Comparison of ENCODE assay signal across 26 mouse cellular contexts in genomic region chr1:154178541-154179155, GRCm38 (mm10). TPM values are rescaled to one million over a fixed set of nuclear protein-coding genes. Genes with fewer than 3 reads are reported as not detected.
DNase-seq lines count a peak whose midpoint lies in the region; ATAC-seq and TF ChIP-seq lines count a peak whose summit lies in the region.
"Had no signal": no experiment of that assay in that cellular context is flagged by ENCODE, and none has a peak within 500 bp of the region (broad histone marks: within the 10 kb centered on the region; RNA-seq: fewer than 3 reads in every experiment).

No protein-coding gene starts in this region.

- H3K27me3 ChIP-seq in midbrain, postnatal 0 days (ENCODE audit: insufficient read depth, low read length): no peaks in the 10 kb centered on the region
- 0 out of 2 replicates have a peak, but pooled peaks cover 4% of the 10 kb centered on the region for H3K27me3 ChIP-seq in midbrain, embryonic 13.5 days
- no peaks in the 10 kb centered on the region for H3K27me3 ChIP-seq in intestine, embryonic 15.5 days (replicated peaks)
- H3K27me3 ChIP-seq in liver, embryonic 12.5 days (replicated peaks): no peaks in the 10 kb centered on the region
- H3K27me3 ChIP-seq: embryonic facial prominence, embryonic 13.5 days; forebrain, embryonic 13.5 days; hindbrain, embryonic 12.5 days had no signal

- H3K9me3 ChIP-seq in midbrain, postnatal 0 days (ENCODE audit: low read length): no peaks in the 10 kb centered on the region
- no peaks in the 10 kb centered on the region for H3K9me3 ChIP-seq in midbrain, embryonic 13.5 days
- H3K9me3 ChIP-seq in intestine, embryonic 15.5 days: no peaks in the 10 kb centered on the region
- H3K9me3 ChIP-seq in liver, embryonic 12.5 days (replicated peaks): no peaks in the 10 kb centered on the region
- H3K9me3 ChIP-seq: embryonic facial prominence, embryonic 13.5 days; forebrain, embryonic 13.5 days; G1E; heart, embryonic 10.5 days; hindbrain, embryonic 12.5 days had no signal

- no peaks in the 10 kb centered on the region for H3K36me3 ChIP-seq in midbrain, postnatal 0 days (ENCODE audit: insufficient read depth, low read length)
- H3K36me3 ChIP-seq in midbrain, embryonic 13.5 days: no peaks in the 10 kb centered on the region
- H3K36me3 ChIP-seq in intestine, embryonic 15.5 days: no peaks in the 10 kb centered on the region
- H3K36me3 ChIP-seq in liver, embryonic 12.5 days: no peaks in the 10 kb centered on the region
- H3K36me3 ChIP-seq: embryonic facial prominence, embryonic 13.5 days; G1E; heart, embryonic 10.5 days; hindbrain, embryonic 12.5 days had no signal

- no peak for ATAC-seq in midbrain, postnatal 0 days (ENCODE audit: low FRiP score)
- ATAC-seq in midbrain, embryonic 13.5 days: no peak
- no peak for ATAC-seq in intestine, embryonic 15.5 days
- no peak for ATAC-seq in liver, embryonic 12.5 days
- ATAC-seq: activated CD4-positive, CD25-positive, alpha-beta regulatory T cell, adult 4 months; CD4-positive, CD25-positive, alpha-beta regulatory T cell, adult 4 months; forebrain, embryonic 13.5 days; hindbrain, embryonic 16.5 days; inflammation-experienced regulatory T-cells, adult 6 months had no signal

- no peak for TF ChIP-seq CTCF in midbrain, postnatal 0 days (IDR thresholded peaks at IDR 0.05)

- DNase-seq in adrenal gland, adult (ENCODE audit: inconsistent age in 2 of 2, low spot score in 1 of 2): peak; percentile 77 to 92
- no peak for DNase-seq in adrenal gland, postnatal 4 days (ENCODE audit: low spot score in 2 of 2)
- no peak for DNase-seq in midbrain, postnatal 0 days (ENCODE audit: low spot score)
- DNase-seq in adrenal gland, postnatal 10 days: peak; percentile 49
- DNase-seq: B cell, adult 2 months; cerebellum, adult 11-12 months; cerebellum, adult 9-10 months; cerebellum, postnatal 25 days; gastrocnemius, adult 2 months; gastrocnemius, postnatal 25 days; heart, postnatal 10 days; heart, postnatal 4 days had no signal

- no peak overlapping the region for H3K27ac ChIP-seq in midbrain, postnatal 0 days (ENCODE audit: low read depth, low read length)
- H3K27ac ChIP-seq in midbrain, embryonic 13.5 days: no peak overlapping the region
- no peak overlapping the region for H3K27ac ChIP-seq in intestine, embryonic 15.5 days
- no peak overlapping the region for H3K27ac ChIP-seq in liver, embryonic 12.5 days
- H3K27ac ChIP-seq: embryonic facial prominence, embryonic 13.5 days; forebrain, embryonic 13.5 days; gastrocnemius, adult 2 months; heart, embryonic 10.5 days; hindbrain, embryonic 12.5 days had no signal

- H3K4me1 ChIP-seq in midbrain, postnatal 0 days (ENCODE audit: insufficient read depth, low read length): no peaks in the 10 kb centered on the region
- H3K4me1 ChIP-seq in midbrain, embryonic 13.5 days (replicated peaks): no peaks in the 10 kb centered on the region
- 0 out of 2 replicates have a peak, but pooled peaks cover 2% of the 10 kb centered on the region for H3K4me1 ChIP-seq in intestine, embryonic 15.5 days (replicated peaks)
- no peaks in the 10 kb centered on the region for H3K4me1 ChIP-seq in liver, embryonic 12.5 days
- H3K4me1 ChIP-seq: forebrain, embryonic 13.5 days; heart, embryonic 10.5 days; hindbrain, embryonic 12.5 days had no signal

- H3K4me2 ChIP-seq in midbrain, postnatal 0 days (ENCODE audit: low read depth, low read length, poor library complexity, severe bottlenecking): no peak overlapping the region
- no peak overlapping the region for H3K4me2 ChIP-seq in midbrain, embryonic 13.5 days (replicated peaks)
- no peak overlapping the region for H3K4me2 ChIP-seq in intestine, embryonic 15.5 days (replicated peaks)
- H3K4me2 ChIP-seq in liver, embryonic 12.5 days: no peak overlapping the region
- H3K4me2 ChIP-seq: embryonic facial prominence, embryonic 13.5 days; forebrain, embryonic 13.5 days; hindbrain, embryonic 12.5 days had no signal

- no peak overlapping the region for H3K4me3 ChIP-seq in midbrain, postnatal 0 days (ENCODE audit: low read depth, low read length)
- H3K4me3 ChIP-seq in midbrain, embryonic 13.5 days (replicated peaks): no peak overlapping the region
- H3K4me3 ChIP-seq in intestine, embryonic 15.5 days (replicated peaks): no peak overlapping the region
- H3K4me3 ChIP-seq in liver, embryonic 12.5 days: no peak overlapping the region
- H3K4me3 ChIP-seq: embryonic facial prominence, embryonic 13.5 days; forebrain, embryonic 13.5 days; gastrocnemius, adult 2 months; heart, embryonic 10.5 days; hindbrain, embryonic 12.5 days had no signal

- H3K9ac ChIP-seq in midbrain, postnatal 0 days (replicated peaks; ENCODE audit: low read length, poor library complexity, severe bottlenecking): 0 out of 2 replicates have a peak overlapping the region, but pooled peaks have one; percentile 8
- no peak overlapping the region for H3K9ac ChIP-seq in midbrain, embryonic 13.5 days (replicated peaks)
- no peak overlapping the region for H3K9ac ChIP-seq in intestine, embryonic 15.5 days
- no peak overlapping the region for H3K9ac ChIP-seq in liver, embryonic 12.5 days
- H3K9ac ChIP-seq: embryonic facial prominence, embryonic 13.5 days; forebrain, embryonic 13.5 days; hindbrain, embryonic 12.5 days had no signal

- WGBS in midbrain, postnatal 0 days: 87% methylated on average over 8 of the region's 8 CpGs
- 88% methylated on average over 8 of the region's 8 CpGs for WGBS in midbrain, embryonic 13.5 days
- WGBS in intestine, embryonic 15.5 days: 86% methylated on average over 8 of the region's 8 CpGs
- 67% methylated on average over 8 of the region's 8 CpGs for WGBS in liver, embryonic 12.5 days (ENCODE audit: insufficient replicate concordance)

RNA-seq across cellular contexts. Expression of gene Zfp648, which starts 22.3 kb away (rescaled TPM):
- total RNA-seq in adrenal gland, postnatal 4 days (2021): under 1 TPM; 0.39 to 0.42 TPM
- total RNA-seq in midbrain, postnatal 0 days (2014; rRNA removed): not detected in 2 replicates
- polyA plus RNA-seq in midbrain, postnatal 0 days (2015; fragmentation: Nextera tagmentation; extraction: Ambion mirVana): 0.75 and 0.85 TPM in 2 replicates
- 0.14 TPM in 1 of 2 replicates, not detected in the other for polyA plus RNA-seq in midbrain, embryonic 13.5 days (2015; fragmentation: Nextera tagmentation; extraction: Ambion mirVana)
- total RNA-seq in adrenal gland, postnatal 10 days (2021): under 1 TPM; 0.21 to 0.24 TPM
- polyA plus RNA-seq in intestine, embryonic 15.5 days (2015; fragmentation: Nextera tagmentation; extraction: Ambion mirVana): not detected in 2 replicates
- polyA plus RNA-seq in liver, embryonic 12.5 days (2016; fragmentation: Nextera tagmentation; extraction: Ambion mirVana): 0.08 TPM in 2 replicates
- total RNA-seq: gastrocnemius, adult 2 months; gastrocnemius, postnatal 25 days; granulocyte monocyte progenitor cell, adult 5-6 weeks; heart, postnatal 10 days; heart, postnatal 4 days had no signal
- polyA plus RNA-seq: activated CD4-positive, CD25-positive, alpha-beta regulatory T cell, adult 4 months; CD4-positive, CD25-positive, alpha-beta regulatory T cell, adult 4 months; forebrain, embryonic 13.5 days; G1E; heart, embryonic 14.5 days; inflammation-experienced regulatory T-cells, adult 6 months had no signal

Comparison
In these comparisons a context has a peak if more than half of its experiments do, and no peak if none do; other contexts are left out.
1. DNase-seq: peak in adrenal gland, adult (2 of 2) and adrenal gland, postnatal 10 days (single experiment); none in adrenal gland, postnatal 4 days (0 of 2) and midbrain, postnatal 0 days (single experiment).